Mouse (Mus musculus) kidney, postnatal 10 days (tissue): ENCODE results near the gene Col23a1.
"Not testable (repeated sequence)": the region's sequence is repeated elsewhere in the genome, so short reads cannot be mapped to it uniquely, and the experiment has no call there.

Experiments
- DNase-seq: peaks from one replicate; pipeline ENCODE4 v3.0.0; 2021; ENCODE audit warnings: mixed read lengths

Col23a1 gene

DNA sequence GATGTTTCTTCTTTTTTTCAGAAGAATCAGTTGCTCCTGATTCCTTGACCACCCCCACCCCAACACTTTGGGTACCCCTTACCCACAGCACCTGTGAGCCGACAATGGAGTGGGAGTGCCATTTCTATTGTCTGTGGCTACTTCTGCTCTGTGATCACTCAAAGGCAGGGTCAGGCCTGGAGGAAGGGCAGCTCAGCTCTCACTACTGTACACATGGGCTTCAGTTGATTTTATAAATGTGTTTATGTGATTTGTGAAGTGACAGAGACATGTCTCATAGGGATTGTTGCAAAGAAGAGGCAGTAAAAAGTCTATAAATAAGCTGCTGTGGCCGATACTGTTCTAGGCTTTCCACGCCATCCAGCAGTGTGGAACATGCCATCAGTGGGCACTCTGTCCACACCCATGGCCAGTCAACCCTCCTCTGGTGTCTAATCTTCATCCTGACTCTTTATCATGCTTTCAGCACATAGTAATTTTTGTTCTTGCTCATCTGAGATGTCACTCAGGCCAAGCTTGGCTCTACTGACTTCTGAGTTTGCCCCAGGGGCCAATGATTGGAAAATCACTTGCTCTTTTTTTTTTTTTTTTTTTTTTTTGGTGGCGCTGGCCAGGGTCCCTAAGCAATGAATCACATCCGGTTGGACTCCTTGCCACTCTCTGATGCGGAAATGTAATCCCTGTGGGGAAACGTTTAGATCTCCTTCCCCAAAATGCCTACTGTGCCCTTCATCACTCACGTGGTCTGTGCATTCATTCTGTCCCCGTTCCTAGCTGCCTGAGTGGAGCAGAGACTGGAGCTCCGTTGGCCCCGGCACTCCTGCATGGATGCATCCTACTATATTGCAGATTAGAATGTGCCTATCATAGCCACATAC, 40.4 kb downstream of the Col23a1 start:
- DNase-seq: no peak

DNA sequence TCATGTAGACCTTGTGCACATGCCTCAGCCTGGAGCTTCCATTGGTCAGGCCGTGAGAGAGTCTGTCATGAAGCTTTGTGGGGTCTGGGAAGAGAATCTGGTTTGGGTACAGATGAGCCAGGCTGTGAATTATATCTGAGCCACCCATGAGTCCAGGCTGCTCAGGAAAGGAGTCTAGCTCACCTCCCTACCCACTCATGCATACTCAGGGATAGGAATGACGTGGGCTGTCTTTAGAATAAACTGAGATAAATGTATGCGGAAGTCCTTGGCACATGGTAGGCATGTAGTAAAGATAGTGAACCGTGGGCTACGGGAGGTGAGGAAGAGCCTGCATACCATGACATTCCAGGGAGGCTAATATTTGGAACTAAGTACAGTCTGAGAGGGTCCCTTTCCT, 44.3 kb downstream of the Col23a1 start:
- DNase-seq: no peak

- DNase-seq: no peak
These were observed 47.9 kb downstream of the Col23a1 start for GRCm38 (mm10) chr11:51337585-51337984.

DNA sequence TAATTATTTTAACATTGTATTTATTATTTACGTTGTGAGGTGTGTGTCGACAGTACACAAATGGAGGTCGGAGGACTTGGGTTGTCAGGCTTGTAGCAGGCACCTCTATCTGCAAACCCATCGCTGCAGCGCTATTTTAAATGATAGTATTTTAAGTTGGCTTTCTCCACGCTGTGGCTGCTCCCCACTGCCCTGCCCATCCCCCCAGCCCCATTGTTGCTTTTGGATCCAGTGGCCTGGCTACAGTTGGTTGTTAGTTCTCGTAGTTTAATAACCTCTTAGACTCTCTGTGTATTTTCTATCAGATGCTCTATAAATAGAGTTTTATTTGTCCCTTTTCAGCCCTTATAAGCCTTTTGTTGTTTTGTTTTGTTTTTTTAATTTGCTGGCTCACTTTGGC, 48.7 kb downstream of the Col23a1 start:
- peak; percentile 66 for DNase-seq

- DNase-seq: no peak
These were observed 51.4 kb downstream of the Col23a1 start for GRCm38 (mm10) chr11:51341091-51341490.

GRCm38 (mm10) chr11:51342776-51343175, 53.1 kb downstream of the Col23a1 start:
- DNase-seq: no peak

- peak; percentile 27 for DNase-seq
These were observed 53.6 kb downstream of the Col23a1 start for GRCm38 (mm10) chr11:51343312-51343711.

DNA sequence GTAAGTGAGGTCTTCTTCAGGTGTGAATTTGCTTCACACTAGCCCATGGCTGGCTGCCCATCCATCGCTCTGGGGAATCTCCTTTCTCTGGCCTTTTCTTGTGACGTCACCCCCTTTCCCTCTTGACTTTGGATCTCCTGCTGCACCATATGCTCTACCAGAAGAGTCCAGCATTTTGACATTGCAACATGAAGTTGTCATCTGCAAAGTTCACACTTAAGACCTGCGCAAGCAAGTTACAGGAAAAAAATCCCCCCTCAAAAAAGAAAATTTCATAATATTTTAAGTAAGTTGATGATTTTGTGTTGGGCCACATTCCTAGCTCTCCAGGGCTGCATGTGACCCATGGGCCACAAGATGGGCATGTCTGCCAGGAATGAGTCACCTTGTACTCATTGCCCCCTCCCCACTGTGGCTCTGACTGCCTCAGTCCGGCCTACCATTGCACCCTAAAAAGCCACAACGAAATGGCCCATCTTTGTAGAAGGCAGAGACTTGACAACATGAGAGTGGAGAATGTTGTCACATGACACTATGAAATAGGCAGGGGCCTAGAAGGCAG, 54.1 kb downstream of the Col23a1 start:
- DNase-seq: no peak

DNA sequence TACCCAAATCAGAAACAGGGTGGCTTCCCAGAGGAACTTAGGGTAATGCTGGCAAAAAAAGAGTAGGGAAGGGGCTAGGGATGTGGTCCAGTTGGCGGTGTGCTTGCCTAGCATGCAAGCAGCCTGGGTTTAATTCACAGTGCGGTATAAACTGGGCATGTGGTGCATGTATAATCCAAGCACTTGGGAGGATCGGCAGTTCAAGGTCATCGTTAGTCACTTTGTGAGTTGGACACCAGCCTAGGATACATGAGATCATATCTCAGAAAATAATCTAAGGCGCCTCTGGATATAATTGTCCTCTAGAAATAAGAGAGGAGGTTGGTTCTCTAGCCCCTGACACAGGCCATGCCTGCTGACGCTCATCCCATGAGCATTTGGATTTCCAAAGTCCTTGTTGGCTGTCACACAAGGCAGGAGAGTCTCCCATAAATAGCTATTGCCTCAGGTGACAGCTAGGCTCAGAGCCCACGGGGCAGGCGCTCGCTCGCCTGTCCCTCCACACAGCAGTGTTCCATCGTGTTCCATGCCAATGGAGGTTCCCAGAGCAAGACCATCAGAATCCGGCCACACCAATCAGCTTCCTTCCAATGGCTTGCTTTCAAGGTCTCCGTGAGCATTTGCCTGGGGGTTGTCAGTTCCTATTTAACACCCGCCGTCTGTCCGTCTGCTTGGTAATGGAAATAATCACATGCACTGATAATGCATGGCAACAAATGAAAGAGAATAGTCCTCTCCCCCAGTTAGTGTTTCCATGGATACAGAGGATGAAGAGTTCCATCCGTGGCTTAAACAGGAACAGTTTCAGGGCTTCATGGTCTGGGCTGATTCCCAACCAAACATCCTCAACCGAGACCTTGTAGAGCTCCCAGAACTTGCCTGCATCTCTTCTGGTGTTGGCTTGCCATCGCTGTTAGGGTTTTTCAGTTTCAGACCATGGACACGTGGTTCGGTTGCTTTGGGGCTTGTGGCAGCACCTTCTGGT, 56.1 kb downstream of the Col23a1 start:
- DNase-seq: no peak

DNA sequence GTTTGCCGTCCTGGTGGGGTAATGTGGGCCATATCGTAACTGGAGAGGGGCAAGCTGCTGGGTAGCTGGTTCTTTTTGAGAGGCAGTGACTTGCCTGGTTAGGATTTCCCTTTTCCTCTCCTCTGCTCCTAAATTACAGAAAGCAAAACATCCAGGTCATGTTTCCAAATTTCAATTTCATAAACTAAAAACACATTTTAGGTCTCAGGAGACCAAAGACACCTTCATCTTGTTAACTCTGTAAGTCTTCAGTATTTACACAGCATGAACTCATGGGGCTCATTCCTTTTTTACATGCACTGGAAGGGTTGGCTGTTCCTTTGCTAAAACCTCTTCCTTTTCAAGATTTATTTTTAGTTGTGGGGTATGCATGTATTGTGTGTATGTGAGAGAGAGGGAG, 58.0 kb downstream of the Col23a1 start:
- DNase-seq: no peak

DNA sequence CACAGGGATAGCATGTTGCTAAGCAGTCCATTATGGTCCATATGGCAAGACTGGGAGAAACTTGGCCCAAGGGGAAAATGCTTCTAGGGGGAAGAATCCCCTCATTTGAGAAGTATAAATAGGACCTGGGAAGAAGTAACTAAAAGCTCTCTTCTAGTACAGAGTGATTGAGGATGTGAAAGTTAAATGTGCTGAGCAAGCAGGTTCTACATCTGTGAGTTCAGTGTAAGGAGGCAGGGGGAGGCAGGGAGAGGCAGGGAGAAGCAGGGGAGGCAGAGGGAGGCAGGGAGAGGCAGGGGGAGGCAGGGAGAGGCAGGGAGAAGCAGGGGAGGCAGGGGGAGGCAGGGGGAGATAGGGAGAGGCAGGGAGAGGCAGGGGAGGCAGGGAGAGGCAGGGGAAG, 59.9 kb downstream of the Col23a1 start:
- no peak for DNase-seq

GRCm38 (mm10) chr11:51351151-51351550, 61.4 kb downstream of the Col23a1 start:
- DNase-seq: no peak

DNA sequence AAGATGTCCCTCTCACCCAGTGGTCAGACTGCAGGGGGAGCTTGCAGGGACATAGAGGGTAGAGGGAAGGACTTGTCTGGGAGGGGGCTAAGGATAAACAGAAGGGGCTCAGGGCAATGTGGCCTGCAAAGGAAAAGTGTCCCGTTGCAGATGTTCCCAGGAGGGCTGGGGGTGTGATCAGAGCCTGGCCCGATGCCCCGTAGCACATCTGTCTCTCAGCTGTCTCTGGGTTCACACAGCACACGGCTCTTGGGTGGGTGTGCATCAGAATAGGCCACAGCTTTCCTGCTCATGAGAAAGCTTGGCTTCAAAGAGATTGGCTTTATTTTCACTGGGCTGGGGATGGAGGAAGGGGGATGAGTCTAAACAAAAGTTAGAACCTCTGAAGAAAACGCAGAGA, 62.1 kb downstream of the Col23a1 start:
- DNase-seq: no peak

GRCm38 (mm10) chr11:51353746-51354145, 64.0 kb downstream of the Col23a1 start:
- peak; percentile 28 for DNase-seq

- DNase-seq: not testable (repeated sequence)
These were observed 69.3 kb downstream of the Col23a1 start for GRCm38 (mm10) chr11:51358981-51359380.

DNA sequence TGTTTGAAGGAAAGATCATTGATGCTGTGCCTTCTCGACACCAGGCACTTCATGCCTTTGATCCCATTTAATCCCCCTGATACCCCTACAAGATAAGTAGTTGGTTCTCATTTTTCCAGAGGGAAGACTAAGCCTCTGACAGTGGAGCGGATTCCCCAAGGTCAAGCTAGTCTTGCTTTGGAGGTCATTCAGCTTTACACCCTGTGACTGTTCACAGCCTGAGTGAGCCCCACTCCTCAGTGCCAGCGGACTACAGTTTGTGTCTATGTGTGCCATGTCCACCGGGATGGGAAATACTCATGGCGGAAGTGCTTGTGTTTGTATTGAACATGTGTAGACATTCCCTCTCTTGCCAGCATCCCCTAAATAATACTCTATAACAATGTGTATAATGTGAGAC, 74.6 kb downstream of the Col23a1 start:
- DNase-seq: no peak

- DNase-seq: no peak
These were observed 77.6 kb downstream of the Col23a1 start for GRCm38 (mm10) chr11:51367334-51367733.

DNA sequence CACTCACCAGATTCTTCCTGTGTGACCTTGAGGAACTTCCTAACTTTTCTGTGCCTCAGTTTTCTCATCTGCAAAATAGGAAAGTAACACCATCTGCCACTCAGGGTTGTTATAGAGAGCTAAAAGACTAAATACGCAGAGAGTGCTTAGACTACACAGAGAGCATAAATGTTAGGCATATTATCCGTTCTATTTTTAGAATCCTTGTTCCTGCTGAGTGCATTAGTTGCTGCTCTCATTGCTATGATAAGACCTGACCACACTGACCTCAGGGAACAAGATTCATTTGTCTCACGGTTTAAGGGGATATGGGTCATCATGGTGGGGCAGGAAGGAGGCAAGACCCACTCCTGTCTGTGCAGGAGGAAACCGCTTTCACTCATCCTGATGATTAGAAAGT, 80.6 kb downstream of the Col23a1 start:
- DNase-seq: no peak

DNA sequence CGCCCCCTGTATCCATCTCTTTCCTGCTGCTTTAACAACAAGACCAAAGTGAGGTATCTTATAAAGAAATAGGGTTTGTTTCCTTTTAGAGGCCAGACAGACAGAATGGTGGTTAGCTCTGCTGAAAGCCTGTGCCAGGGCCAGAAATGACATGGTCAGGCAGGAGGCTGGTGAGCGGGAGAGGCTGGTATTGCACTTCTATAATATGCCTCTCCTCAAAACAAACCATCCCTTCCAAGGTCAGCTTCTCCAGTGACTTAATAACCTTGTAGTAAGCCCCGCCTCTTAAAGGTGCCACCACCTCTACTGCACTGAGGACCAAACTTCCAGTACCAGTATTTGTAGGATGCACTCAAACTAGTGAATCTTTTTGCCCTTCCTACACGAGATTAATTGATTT, 81.6 kb downstream of the Col23a1 start:
- DNase-seq: no peak

DNA sequence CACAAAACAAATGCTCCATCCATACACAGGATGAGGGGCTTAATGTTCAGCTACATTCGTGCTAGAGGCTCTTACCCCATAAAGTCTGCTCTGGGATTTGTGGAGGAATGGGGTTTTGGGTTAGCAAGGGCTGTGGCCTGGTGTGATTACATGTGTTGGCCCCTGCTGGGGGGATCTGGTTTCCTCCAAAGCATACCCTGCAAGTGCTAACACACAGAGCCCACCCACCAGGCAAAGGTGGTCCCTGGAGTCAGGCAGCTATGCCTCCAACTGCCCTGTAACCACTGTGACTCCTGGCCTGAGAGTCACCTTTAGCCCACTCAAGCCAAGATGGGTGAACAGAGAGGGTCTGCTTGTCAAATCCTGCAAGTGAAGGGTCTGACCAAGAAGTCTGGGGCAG, 82.2 kb downstream of the Col23a1 start:
- no peak for DNase-seq

GRCm38 (mm10) chr11:51377199-51377598, 87.5 kb downstream of the Col23a1 start:
- DNase-seq: no peak

- DNase-seq: no peak
These were observed 99.2 kb downstream of the Col23a1 start for GRCm38 (mm10) chr11:51388892-51389340.

- DNase-seq: no peak
These were observed 100.0 kb downstream of the Col23a1 start for GRCm38 (mm10) chr11:51389763-51390162.
